In genomic region chr16:59459259-59459861, GRCm38 (mm10) we compare ENCODE assay signal across 14 mouse cellular contexts. TPM values are rescaled to one million over a fixed set of nuclear protein-coding genes. Genes with fewer than 3 reads are reported as not detected.
DNase-seq lines count a peak whose midpoint lies in the region; ATAC-seq and TF ChIP-seq lines count a peak whose summit lies in the region.
"Not testable (repeated sequence)": the region's sequence is repeated elsewhere in the genome, so short reads cannot be mapped to it uniquely, and the experiment has no call there.
"Had no signal": no experiment of that assay in that cellular context is flagged by ENCODE, and none has a peak within 500 bp of the region (broad histone marks: within the 10 kb centered on the region; RNA-seq: fewer than 3 reads in every experiment).

No protein-coding gene starts in this region.

- DNase-seq in CD4-positive helper T cell, adult 2 months (ENCODE audit: low read depth, low spot score): peak; percentile 35
- peak; percentile 16 for DNase-seq in liver, postnatal 0 days
- DNase-seq in midbrain, embryonic 11.5 days (ENCODE audit: low spot score, missing footprints): not testable (repeated sequence)
- peak; percentile 15 for DNase-seq in thymus, postnatal 0 days (ENCODE audit: low spot score)

- H3K27me3 ChIP-seq in kidney, embryonic 16.5 days (ENCODE audit: insufficient read depth, low read length); liver, postnatal 0 days (ENCODE audit: insufficient read depth, low read length); midbrain, embryonic 11.5 days (ENCODE audit: control insufficient read depth, insufficient read depth, low read length); neural tube, embryonic 15.5 days (replicated peaks): not testable (repeated sequence)

- H3K9ac ChIP-seq in kidney, embryonic 16.5 days (replicated peaks; ENCODE audit: low read length); liver, postnatal 0 days (replicated peaks); midbrain, embryonic 11.5 days (ENCODE audit: low read length); neural tube, embryonic 15.5 days (replicated peaks): not testable (repeated sequence)

- not testable (repeated sequence) for H3K4me3 ChIP-seq in kidney, embryonic 16.5 days (ENCODE audit: low read length); liver, postnatal 0 days (ENCODE audit: low read depth, low read length); midbrain, embryonic 11.5 days (ENCODE audit: low read depth, low read length); neural tube, embryonic 15.5 days (replicated peaks)

- H3K36me3 ChIP-seq in kidney, embryonic 16.5 days (ENCODE audit: insufficient read depth, low read length); liver, postnatal 0 days (replicated peaks; ENCODE audit: insufficient read depth, low read length); midbrain, embryonic 11.5 days (ENCODE audit: control insufficient read depth, insufficient read depth, low read length); neural tube, embryonic 15.5 days: not testable (repeated sequence)

- not testable (repeated sequence) for H3K4me2 ChIP-seq in kidney, embryonic 16.5 days (replicated peaks; ENCODE audit: low read depth, low read length); liver, postnatal 0 days (ENCODE audit: low read depth, low read length); midbrain, embryonic 11.5 days; neural tube, embryonic 15.5 days

- peak; percentile 97 for ATAC-seq in common myeloid progenitor, adult 5-6 weeks (replicated peaks; ENCODE audit: low read depth, poor library complexity, severe bottlenecking)
- ATAC-seq in hematopoietic stem cell, adult 5-6 weeks (replicated peaks in 1 of 2; ENCODE audit: insufficient read depth in 1 of 2, low FRiP score in 2 of 2, low TSS enrichment in 1 of 2, low read depth in 1 of 2, poor library complexity in 2 of 2, severe bottlenecking in 2 of 2): peak; percentile 99
- peak; percentile 49; the same call in 1 of the 2 replicates for ATAC-seq in kidney, embryonic 16.5 days (ENCODE audit: low FRiP score, low TSS enrichment)
- ATAC-seq in liver, postnatal 0 days: peak; percentile 87
- ATAC-seq in midbrain, embryonic 11.5 days (ENCODE audit: low FRiP score): 0 out of 2 replicates have a peak, but pooled peaks have one; percentile 50
- peak; percentile 41; the same call in 1 of the 2 replicates for ATAC-seq in neural tube, embryonic 15.5 days (ENCODE audit: low FRiP score)

- 80% methylated on average over 5 of the region's 5 CpGs for WGBS in kidney, embryonic 16.5 days
- 47% methylated on average over 5 of the region's 5 CpGs for WGBS in liver, postnatal 0 days (ENCODE audit: insufficient replicate concordance)
- 78% methylated on average over 5 of the region's 5 CpGs for WGBS in midbrain, embryonic 11.5 days
- WGBS in neural tube, embryonic 15.5 days: 71% methylated on average over 5 of the region's 5 CpGs

- not testable (repeated sequence) for TF ChIP-seq CTCF in liver, postnatal 0 days (IDR thresholded peaks at IDR 0.05; ENCODE audit: low read depth)

- TF ChIP-seq EP300 in liver, postnatal 0 days (IDR thresholded peaks at IDR 0.05; ENCODE audit: low read depth): not testable (repeated sequence)

- H3K4me1 ChIP-seq in kidney, embryonic 16.5 days (ENCODE audit: insufficient read depth, low read length); liver, postnatal 0 days (ENCODE audit: insufficient read depth); midbrain, embryonic 11.5 days (ENCODE audit: control insufficient read depth, insufficient read depth, low read length); neural tube, embryonic 15.5 days: not testable (repeated sequence)

- not testable (repeated sequence) for H3K27ac ChIP-seq in kidney, embryonic 16.5 days (ENCODE audit: low read length); liver, postnatal 0 days (ENCODE audit: low read depth); midbrain, embryonic 11.5 days (ENCODE audit: low read depth, low read length); neural tube, embryonic 15.5 days (replicated peaks)

- H3K9me3 ChIP-seq in kidney, embryonic 16.5 days (ENCODE audit: low read length); liver, postnatal 0 days (ENCODE audit: low read length); midbrain, embryonic 11.5 days (ENCODE audit: control insufficient read depth, low read length); neural tube, embryonic 15.5 days (replicated peaks): not testable (repeated sequence)

RNA-seq across cellular contexts. Expression of gene Riox2, which starts 12.2 kb away (rescaled TPM):
- 69.3 and 69.6 TPM in 2 replicates for total RNA-seq in common myeloid progenitor, adult 5-6 weeks (2017)
- total RNA-seq in hematopoietic stem cell, adult 5-6 weeks (2017): 77.5 and 84.5 TPM in 2 replicates
- 37.8 and 39.8 TPM in 2 replicates for polyA plus RNA-seq in kidney, embryonic 16.5 days (2015; fragmentation: Nextera tagmentation; extraction: Ambion mirVana)
- 9.5 and 10.4 TPM in 2 replicates for polyA plus RNA-seq in liver, postnatal 0 days (2015; fragmentation: Nextera tagmentation; extraction: Ambion mirVana)
- polyA plus RNA-seq in midbrain, embryonic 11.5 days (2014; fragmentation: Nextera tagmentation; extraction: Ambion mirVana): 26.1 and 31.0 TPM in 2 replicates
- polyA plus RNA-seq in neural tube, embryonic 15.5 days (2015; fragmentation: Nextera tagmentation; extraction: Ambion mirVana): 15.4 and 19.9 TPM in 2 replicates
- polyA plus RNA-seq in thymus, postnatal 0 days (2015; fragmentation: Nextera tagmentation; extraction: Ambion mirVana): 26.0 and 29.6 TPM in 2 replicates

RNA-seq across cellular contexts. Expression of gene Gabrr3, which starts 52.2 kb away (rescaled TPM):
- total RNA-seq in common myeloid progenitor, adult 5-6 weeks (2017): not detected in 2 replicates
- not detected in 2 replicates for total RNA-seq in hematopoietic stem cell, adult 5-6 weeks (2017)
- 0.06 TPM in 1 of 2 replicates, not detected in the other for polyA plus RNA-seq in kidney, embryonic 16.5 days (2015; fragmentation: Nextera tagmentation; extraction: Ambion mirVana)
- not detected in 2 replicates for polyA plus RNA-seq in liver, postnatal 0 days (2015; fragmentation: Nextera tagmentation; extraction: Ambion mirVana)
- 0.08 and 0.33 TPM in 2 replicates for polyA plus RNA-seq in midbrain, embryonic 11.5 days (2014; fragmentation: Nextera tagmentation; extraction: Ambion mirVana)
- not detected in 2 replicates for polyA plus RNA-seq in neural tube, embryonic 15.5 days (2015; fragmentation: Nextera tagmentation; extraction: Ambion mirVana)
- polyA plus RNA-seq in thymus, postnatal 0 days (2015; fragmentation: Nextera tagmentation; extraction: Ambion mirVana): not detected in 2 replicates
- total RNA-seq: adrenal gland, adult 2 months; gastrocnemius, postnatal 14 days; heart, postnatal 14 days; MEL had no signal
- polyA plus RNA-seq: adrenal gland, adult 2 months; lung, embryonic 16.5 days; spleen, adult 2 months had no signal

Comparison
In these comparisons a context has a peak if more than half of its experiments do, and no peak if none do; other contexts are left out.
1. ATAC-seq: peak in every context shown above with its lines; median percentile 99 in hematopoietic stem cell, adult 5-6 weeks; 97 in common myeloid progenitor, adult 5-6 weeks; 87 in liver, postnatal 0 days; 50 in midbrain, embryonic 11.5 days; 49 in kidney, embryonic 16.5 days; 41 in neural tube, embryonic 15.5 days.